Mouse (Mus musculus) heart, embryonic 12.5 days (tissue): Measurements from ENCODE around the gene Dpy19l3. TPM values are rescaled to one million over a fixed set of nuclear protein-coding genes. Genes with fewer than 3 reads are reported as not detected.

Experiments used
- ATAC-seq: fragments of 200-750 bp; cut with Nextera tagmentation; 2 replicates; pipeline ENCODE4 v1.8.0; 2017; ENCODE audit warnings: moderate TSS enrichment, moderate library complexity; ENCODE audit not compliant: insufficient number of reproducible peaks, low FRiP score
- H3K27ac ChIP-seq: fragments of 300-500 bp; sonication (generic); 2 replicates; pipeline ENCODE4 v1.5.1; 2016; ENCODE audit warnings: mild to moderate bottlenecking, moderate library complexity; ENCODE audit not compliant: poor library complexity, severe bottlenecking
- H3K27me3 ChIP-seq: fragments of 300-500 bp; sonication (generic); replicated peaks from 2 replicates; pipeline ENCODE4 v1.6.1; 2016; ENCODE audit warnings: mild to moderate bottlenecking, moderate library complexity
- H3K36me3 ChIP-seq: fragments of 300-500 bp; sonication (generic); 2 replicates; pipeline ENCODE4 v1.6.1; 2016; ENCODE audit warnings: mild to moderate bottlenecking, moderate library complexity
- H3K4me1 ChIP-seq: fragments of 300-500 bp; sonication (generic); replicated peaks from 2 replicates; pipeline ENCODE4 v1.6.1; 2016; ENCODE audit warnings: mild to moderate bottlenecking
- H3K4me2 ChIP-seq: fragments of 300-500 bp; sonication (generic); 2 replicates; pipeline ENCODE4 v1.6.1; 2016; ENCODE audit warnings: mild to moderate bottlenecking, moderate library complexity
- H3K4me3 ChIP-seq: fragments of 300-500 bp; sonication (generic); 2 replicates; pipeline ENCODE4 v1.5.1; 2016; ENCODE audit warnings: mild to moderate bottlenecking
- H3K9ac ChIP-seq: fragments of 300-500 bp; sonication (generic); 2 replicates; pipeline ENCODE4 v1.6.1; 2016; ENCODE audit warnings: mild to moderate bottlenecking, moderate library complexity
- H3K9me3 ChIP-seq: fragments of 300-500 bp; sonication (generic); replicated peaks from 2 replicates; pipeline ENCODE4 v1.6.1; 2016; ENCODE audit warnings: mild to moderate bottlenecking, moderate library complexity
- WGBS: fragments of 180-500 bp; shearing (Covaris S2); methylation state at CpG from one replicate; pipeline ENCODE4 v1.1.7; 2016; 5-methylcytosine and 5-hydroxymethylcytosine counted together
- polyA plus RNA-seq: library from polyadenylated mRNA; unstranded; fragments of >200 nt; fragmentation: Nextera tagmentation; extraction: Ambion mirVana; gene quantifications from 2 replicates; pipeline ENCODE4 v1.2.1, GENCODE M21; 2016

Dpy19l3 gene
- polyA plus RNA-seq, 1 experiment from 2014 or later: 14.2 TPM

DNA sequence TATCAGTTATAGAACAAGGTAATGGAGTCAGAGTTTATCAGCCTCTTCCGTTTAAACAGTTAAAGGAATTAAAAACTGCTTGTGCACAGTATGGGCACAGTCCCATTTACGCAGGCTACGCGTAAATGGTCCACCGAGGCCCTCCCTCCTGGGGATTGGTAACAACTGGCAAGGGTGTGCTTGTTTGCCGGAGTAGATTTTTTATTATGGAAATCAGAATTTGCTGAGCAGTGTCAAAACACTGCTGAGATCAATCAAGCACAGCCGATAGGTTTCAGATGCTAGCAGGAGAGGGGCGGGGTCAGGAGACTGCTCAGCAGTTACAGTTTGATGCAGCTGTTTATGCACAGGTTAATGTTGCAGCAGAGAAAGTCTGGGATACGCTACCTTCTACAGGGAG is 66.0 kb downstream of the Dpy19l3 start:
- no peak overlapping the region for H3K27ac ChIP-seq
- peaks cover 5% of the 10 kb centered on the region for H3K36me3 ChIP-seq
- ATAC-seq: no peak
- WGBS: 76% methylated on average over 9 of the region's 9 CpGs
- H3K9ac ChIP-seq: no peak overlapping the region
- H3K9me3 ChIP-seq: no peaks in the 10 kb centered on the region
- no peak overlapping the region for H3K4me2 ChIP-seq
- peaks cover 16% of the 10 kb centered on the region for H3K4me1 ChIP-seq
- H3K27me3 ChIP-seq: no peaks in the 10 kb centered on the region
- H3K4me3 ChIP-seq: no peak overlapping the region

DNA sequence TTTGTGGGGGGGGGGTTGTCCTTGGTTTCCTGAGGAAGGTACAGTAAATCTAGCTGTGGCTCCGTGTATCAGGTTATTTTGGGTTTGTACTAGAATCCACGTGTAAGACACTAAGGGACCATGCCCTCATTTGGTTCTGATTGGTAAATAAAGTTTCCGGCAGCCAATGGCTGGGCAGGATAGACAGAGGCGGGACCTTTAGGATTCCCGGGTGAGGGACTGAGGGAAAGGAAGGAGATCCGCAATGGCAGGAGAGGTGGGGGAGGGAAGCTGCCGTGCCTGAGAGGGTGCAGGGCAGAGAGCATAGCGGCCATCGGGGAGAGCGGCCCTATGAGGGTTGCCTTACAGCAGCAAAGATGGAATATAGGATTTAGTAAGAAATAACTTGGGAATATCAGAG is 67.0 kb downstream of the Dpy19l3 start:
- peak; percentile 53 for ATAC-seq
- peak overlapping the region; percentile 32 for H3K4me3 ChIP-seq
- H3K27ac ChIP-seq: no peak overlapping the region
- no peaks in the 10 kb centered on the region for H3K9me3 ChIP-seq
- H3K4me2 ChIP-seq: peak overlapping the region; percentile 66
- no peaks in the 10 kb centered on the region for H3K27me3 ChIP-seq
- no peak overlapping the region; the same call in 1 of the 2 replicates for H3K9ac ChIP-seq
- H3K4me1 ChIP-seq: peaks cover 16% of the 10 kb centered on the region
- 12% methylated on average over 10 of the region's 10 CpGs for WGBS
- H3K36me3 ChIP-seq: peaks cover 5% of the 10 kb centered on the region

DNA sequence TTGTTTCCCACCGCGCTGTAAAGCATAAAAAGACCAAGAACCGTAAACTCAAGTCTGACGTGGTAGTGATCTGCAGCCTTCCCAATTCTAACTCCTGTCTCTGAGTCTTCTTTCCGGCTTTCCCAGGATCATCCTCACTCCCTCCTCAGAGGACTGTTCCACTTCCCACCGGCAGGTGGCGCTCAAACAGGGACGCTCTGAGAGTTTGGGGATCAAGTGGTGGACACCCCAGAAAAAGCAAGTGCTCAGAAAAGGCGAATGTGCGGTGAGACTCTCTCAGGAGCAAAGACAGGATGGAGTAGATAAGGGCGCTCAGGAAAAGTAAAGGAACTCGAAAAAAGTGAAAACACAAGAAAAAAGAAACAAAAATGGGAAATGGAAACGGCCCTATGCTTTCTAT is 67.5 kb downstream of the Dpy19l3 start:
- peak overlapping the region; percentile 66 for H3K4me2 ChIP-seq
- 25% methylated on average over 13 of the region's 13 CpGs for WGBS
- H3K27me3 ChIP-seq: no peaks in the 10 kb centered on the region
- H3K36me3 ChIP-seq: peaks cover 5% of the 10 kb centered on the region
- H3K9ac ChIP-seq: no peak overlapping the region
- peaks cover 1% of the 10 kb centered on the region for H3K9me3 ChIP-seq
- ATAC-seq: peak; percentile 54; the same call in 1 of the 2 replicates
- no peak overlapping the region for H3K27ac ChIP-seq
- peaks cover 16% of the 10 kb centered on the region for H3K4me1 ChIP-seq
- peak overlapping the region; percentile 32 for H3K4me3 ChIP-seq

DNA sequence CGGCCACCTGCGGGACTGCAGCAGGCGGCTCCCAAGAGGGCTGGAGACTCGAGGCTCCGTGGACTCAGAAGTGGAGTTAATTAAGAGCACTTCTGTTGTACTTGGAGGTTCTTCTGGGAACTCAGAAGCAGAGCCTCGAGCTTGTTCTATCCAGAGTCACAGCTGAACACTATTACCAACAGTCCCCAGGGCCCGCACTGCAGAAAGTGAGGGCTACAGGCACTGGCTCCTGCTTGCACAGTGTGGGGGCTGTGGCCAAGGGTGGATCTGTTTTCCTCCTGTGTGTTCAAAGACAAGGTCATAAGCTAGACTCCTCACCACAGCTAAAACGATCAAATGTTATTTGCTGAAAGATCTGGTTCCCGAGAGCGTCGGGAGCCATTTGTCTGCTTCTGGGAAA is 68.0 kb downstream of the Dpy19l3 start:
- H3K9ac ChIP-seq: no peak overlapping the region
- H3K27ac ChIP-seq: no peak overlapping the region
- peaks cover 5% of the 10 kb centered on the region for H3K36me3 ChIP-seq
- no peak for ATAC-seq
- H3K4me2 ChIP-seq: peak overlapping the region; percentile 66
- H3K4me3 ChIP-seq: no peak overlapping the region
- H3K9me3 ChIP-seq: peaks cover 4% of the 10 kb centered on the region
- H3K4me1 ChIP-seq: peaks cover 16% of the 10 kb centered on the region
- 63% methylated on average over 11 of the region's 11 CpGs for WGBS
- no peaks in the 10 kb centered on the region for H3K27me3 ChIP-seq

DNA sequence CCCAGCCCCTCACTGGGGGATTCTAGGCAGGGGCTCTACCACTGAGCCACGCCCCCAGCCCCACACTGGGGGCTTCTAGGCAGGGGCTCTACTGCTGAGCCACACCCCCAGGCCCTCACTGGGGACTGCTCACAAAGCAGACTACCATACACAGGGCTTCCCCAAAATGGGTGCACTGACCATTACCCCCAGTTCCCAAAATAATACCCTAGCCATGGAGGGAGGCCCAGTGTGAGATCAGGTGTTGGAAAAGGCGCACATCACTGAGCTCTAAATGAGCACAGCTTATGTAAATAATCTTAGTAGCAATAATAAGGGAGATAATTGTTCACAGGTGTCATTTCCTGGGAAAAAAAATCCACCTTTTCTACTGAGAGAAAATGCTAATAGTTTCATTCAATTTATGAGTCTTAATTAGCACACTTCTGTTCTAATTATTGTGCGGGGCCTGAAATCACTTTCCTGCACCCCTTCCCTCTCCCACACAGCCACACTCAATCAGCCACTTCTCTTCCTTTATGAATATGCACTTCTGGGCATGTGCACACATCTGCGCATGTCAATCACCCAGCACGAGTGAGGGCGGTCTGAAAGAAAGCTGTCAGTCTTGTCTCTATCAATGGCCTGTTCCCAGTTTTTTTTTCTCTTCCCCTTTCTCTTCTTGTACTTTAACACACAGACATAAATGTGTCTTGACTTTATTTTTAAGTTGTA is 70.7 kb downstream of the Dpy19l3 start:
- H3K9me3 ChIP-seq: peaks cover 4% of the 10 kb centered on the region
- H3K27ac ChIP-seq: no peak overlapping the region
- no peak overlapping the region for H3K9ac ChIP-seq
- no peaks in the 10 kb centered on the region for H3K36me3 ChIP-seq
- ATAC-seq: no peak
- H3K4me1 ChIP-seq: peaks cover 16% of the 10 kb centered on the region
- no peak overlapping the region for H3K4me3 ChIP-seq
- 83% methylated on average over 6 of the region's 6 CpGs for WGBS
- no peak overlapping the region for H3K4me2 ChIP-seq
- no peaks in the 10 kb centered on the region for H3K27me3 ChIP-seq

GRCm38 (mm10) chr7:35681559-35681958 is 72.7 kb downstream of the Dpy19l3 start:
- no peaks in the 10 kb centered on the region for H3K36me3 ChIP-seq
- no peak for ATAC-seq
- 0 out of 2 replicates have a peak, but pooled peaks cover 6% of the 10 kb centered on the region for H3K4me1 ChIP-seq
- 68% methylated on average over 3 of the region's 3 CpGs for WGBS
- no peak overlapping the region for H3K9ac ChIP-seq
- no peak overlapping the region for H3K27ac ChIP-seq
- no peak overlapping the region for H3K4me2 ChIP-seq
- peaks cover 15% of the 10 kb centered on the region for H3K9me3 ChIP-seq
- no peak overlapping the region for H3K4me3 ChIP-seq
- H3K27me3 ChIP-seq: no peaks in the 10 kb centered on the region

DNA sequence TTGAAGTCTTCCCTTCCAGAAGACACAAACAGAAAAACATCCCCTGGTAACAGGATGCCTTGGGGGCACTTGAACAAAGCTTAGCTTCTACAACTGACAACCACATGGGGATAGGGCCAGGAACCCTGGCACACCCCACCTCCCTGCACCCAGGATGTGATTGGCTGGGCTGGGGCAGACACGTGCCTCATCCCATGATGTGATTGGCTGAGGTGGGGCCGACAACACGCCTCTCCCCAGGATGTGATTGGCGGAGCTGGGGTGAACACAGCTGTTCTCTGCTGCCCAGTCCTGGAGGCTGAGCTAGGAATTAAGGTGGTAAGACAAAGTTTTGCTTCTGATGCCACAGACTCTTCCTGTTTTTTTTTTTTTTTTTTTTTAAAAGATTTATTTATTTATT is 75.3 kb downstream of the Dpy19l3 start:
- Histone ChIP-seq H3K27me3 (no peaks in the 10 kb centered on the region), H3K9ac (no peak overlapping the region), H3K36me3 (no peaks in the 10 kb centered on the region), H3K27ac (no peak overlapping the region), H3K9me3 (peaks cover 15% of the 10 kb centered on the region), H3K4me2 (no peak overlapping the region), H3K4me1 (no peaks in the 10 kb centered on the region), H3K4me3 (no peak overlapping the region)
- 59% methylated on average over 4 of the region's 4 CpGs for WGBS
- no peak for ATAC-seq

DNA sequence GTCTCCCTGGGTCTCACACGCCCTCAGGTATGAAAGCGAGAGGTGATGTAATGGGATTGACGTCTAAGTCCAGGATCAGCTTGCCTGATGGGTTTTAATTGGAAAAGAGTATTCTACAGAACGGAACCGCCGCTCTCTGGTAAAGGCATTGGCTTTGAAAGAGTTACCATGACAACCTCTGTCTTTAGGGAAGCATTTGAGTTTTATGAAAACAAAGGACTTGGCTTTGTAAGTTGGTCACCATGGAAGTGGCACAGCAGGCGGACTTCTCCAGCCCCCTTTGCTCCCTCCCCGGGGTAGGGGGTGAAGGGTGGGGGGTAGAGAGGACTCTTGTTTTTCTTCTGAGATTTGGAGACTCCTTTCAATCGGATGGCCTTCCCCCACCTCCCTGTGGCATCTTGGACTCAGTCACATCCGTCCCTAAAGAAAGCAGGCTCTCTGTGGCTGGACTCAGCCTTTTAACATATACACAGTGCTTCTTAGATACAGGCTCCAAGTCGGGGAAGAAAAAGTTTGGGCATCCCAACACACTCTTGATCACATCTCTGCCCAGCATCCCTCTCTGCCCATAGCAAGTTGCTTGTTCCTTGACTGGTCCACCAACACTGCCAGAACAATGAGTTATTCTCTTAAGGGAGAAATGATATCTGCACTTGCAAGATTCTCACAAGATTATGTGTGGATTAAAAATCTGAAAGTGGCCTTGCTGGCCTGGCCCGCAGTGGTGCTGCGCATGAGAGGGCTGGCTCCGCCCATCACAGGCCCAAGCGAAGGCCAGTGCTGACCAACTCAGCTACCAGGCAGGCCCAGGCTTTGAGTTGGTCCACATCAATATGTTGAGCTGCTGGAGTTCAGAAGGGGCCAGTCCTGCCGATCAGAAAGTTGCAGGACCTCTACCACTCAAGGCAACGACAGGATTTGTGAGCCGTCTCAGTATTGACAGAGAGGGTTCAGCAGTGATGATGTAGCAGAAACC is 85.9 kb downstream of the Dpy19l3 start:
- ATAC-seq: peak; percentile 33; the same call in 1 of the 2 replicates
- no peaks in the 10 kb centered on the region for H3K9me3 ChIP-seq
- 63% methylated on average over 18 of the region's 18 CpGs for WGBS
- no peaks in the 10 kb centered on the region for H3K4me1 ChIP-seq
- no peaks in the 10 kb centered on the region for H3K27me3 ChIP-seq
- H3K9ac ChIP-seq: no peak overlapping the region
- no peaks in the 10 kb centered on the region for H3K36me3 ChIP-seq
- no peak overlapping the region for H3K4me2 ChIP-seq
- H3K4me3 ChIP-seq: no peak overlapping the region
- no peak overlapping the region for H3K27ac ChIP-seq

DNA sequence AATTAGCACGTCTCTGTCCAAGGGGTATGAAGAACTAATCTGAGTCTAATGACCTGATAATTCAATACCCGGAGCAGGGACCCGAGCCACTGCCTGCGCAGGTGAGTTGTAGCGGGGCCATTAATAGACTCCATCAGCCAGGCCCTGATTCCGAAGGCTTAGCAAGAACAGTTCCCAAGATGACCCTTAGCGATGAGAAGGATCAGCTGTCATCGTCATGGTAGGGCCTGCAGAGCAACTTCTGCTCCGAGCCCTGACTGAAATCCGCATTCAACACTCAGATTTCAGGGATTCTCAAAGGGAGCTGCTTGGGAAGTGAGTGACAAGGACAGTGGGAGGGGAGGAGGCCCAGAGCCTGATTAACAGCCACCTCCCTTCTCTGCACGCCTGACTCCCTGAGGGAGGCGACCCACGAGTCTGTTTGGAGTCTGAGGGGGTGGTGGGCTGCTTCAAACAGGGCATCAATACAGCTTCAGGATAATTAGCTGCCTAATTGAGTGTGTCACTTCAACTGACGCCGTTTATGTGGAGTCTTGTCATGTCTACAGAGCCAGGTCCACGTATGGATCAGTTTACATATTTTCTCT is 90.4 kb downstream of the Dpy19l3 start:
- H3K9ac ChIP-seq: no peak overlapping the region
- H3K27me3 ChIP-seq: no peaks in the 10 kb centered on the region
- no peak overlapping the region for H3K4me2 ChIP-seq
- H3K27ac ChIP-seq: no peak overlapping the region
- no peaks in the 10 kb centered on the region for H3K4me1 ChIP-seq
- no peaks in the 10 kb centered on the region for H3K36me3 ChIP-seq
- 61% methylated on average over 16 of the region's 16 CpGs for WGBS
- no peak for ATAC-seq
- 0 out of 2 replicates have a peak, but pooled peaks cover 3% of the 10 kb centered on the region for H3K9me3 ChIP-seq
- no peak overlapping the region for H3K4me3 ChIP-seq

- no peak for ATAC-seq
- no peak overlapping the region for H3K4me3 ChIP-seq
- H3K9ac ChIP-seq: no peak overlapping the region
- H3K4me1 ChIP-seq: no peaks in the 10 kb centered on the region
- no peak overlapping the region for H3K27ac ChIP-seq
- 55% methylated on average over 3 of the region's 3 CpGs for WGBS
- H3K9me3 ChIP-seq: 0 out of 2 replicates have a peak, but pooled peaks cover 3% of the 10 kb centered on the region
- H3K27me3 ChIP-seq: no peaks in the 10 kb centered on the region
- no peak overlapping the region for H3K4me2 ChIP-seq
- no peaks in the 10 kb centered on the region for H3K36me3 ChIP-seq
Observed at GRCm38 (mm10) chr7:35659173-35659572, 95.1 kb downstream of the Dpy19l3 start.

- 43% methylated on average over 6 of the region's 6 CpGs for WGBS
- Histone ChIP-seq H3K4me2 (no peak overlapping the region), H3K9ac (no peak overlapping the region), H3K27ac (no peak overlapping the region), H3K9me3 (0 out of 2 replicates have a peak, but pooled peaks cover 3% of the 10 kb centered on the region), H3K4me3 (no peak overlapping the region), H3K36me3 (no peaks in the 10 kb centered on the region), H3K27me3 (no peaks in the 10 kb centered on the region), H3K4me1 (no peaks in the 10 kb centered on the region)
- ATAC-seq: no peak
Observed at GRCm38 (mm10) chr7:35657829-35658228, 96.4 kb downstream of the Dpy19l3 start.
